Mouse (Mus musculus): ENCODE results near the gene Tmem151a.

DNA sequence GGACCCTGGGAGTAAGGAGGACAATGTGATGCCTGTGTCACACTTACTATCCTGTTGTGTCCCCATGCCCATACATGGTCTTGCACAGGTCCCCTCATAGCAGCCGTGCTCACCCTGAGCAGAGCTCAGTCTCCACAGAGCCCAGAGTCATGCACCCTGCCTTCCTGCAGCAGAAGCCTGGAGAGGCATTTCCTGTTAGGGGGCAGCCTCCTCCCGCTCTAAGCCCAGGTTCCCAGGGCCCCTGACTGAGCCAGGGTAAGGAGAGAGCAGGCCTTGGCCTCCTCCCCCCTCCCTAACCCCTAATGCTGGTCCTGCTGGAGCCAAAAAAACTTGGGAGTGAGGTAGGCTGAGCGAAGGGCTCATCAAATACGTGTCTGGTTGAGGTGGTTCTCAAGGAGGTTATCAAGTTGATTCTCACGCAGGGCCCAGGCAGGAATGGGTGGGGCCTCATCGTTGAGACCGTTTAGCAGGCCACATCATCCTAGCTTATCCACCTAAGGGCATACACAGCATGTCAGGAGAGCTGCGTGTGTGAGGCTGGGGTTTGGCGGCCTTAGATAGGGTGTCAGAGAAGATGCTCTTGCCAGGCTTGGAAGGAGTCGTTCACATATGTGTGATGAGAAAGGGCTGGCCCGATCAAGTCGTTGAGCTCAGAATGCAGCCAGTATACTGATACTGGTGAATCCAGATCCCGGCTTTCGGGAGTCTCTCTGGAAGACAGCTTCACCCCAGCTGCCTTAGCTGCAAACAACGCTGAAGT lies 18.1 kb downstream of the Tmem151a start:
- no peak for TF ChIP-seq GATA1 (IDR thresholded peaks at IDR 0.05; ENCODE audit: low read length)
- TF ChIP-seq TAL1 (IDR thresholded peaks at IDR 0.05; ENCODE audit: low read length), result peak; percentile 28; the same call in 1 of the 3 replicates
